Comparison of ENCODE assay signal across 1 mouse cellular context in genomic region chr16:13668402-13669108, GRCm38 (mm10).
TF ChIP-seq lines count a peak whose summit lies in the region.

No protein-coding gene starts in this region.

TF ChIP-seq in MEL, 35 proteins besides CTCF, POLR2A, EP300 and RAD21 (continued from another document):
- TF ChIP-seq MAFK (IDR thresholded peaks at IDR 0.05; ENCODE audit: borderline replicate concordance, low read depth, low read length), result no peak
- TF ChIP-seq BHLHE40 (IDR thresholded peaks at IDR 0.05; ENCODE audit: borderline replicate concordance, low read depth, low read length), result peak; percentile 13; the same call in 1 of the 2 replicates
- 0 out of 2 replicates have a peak, but pooled peaks have one; percentile 49 for TF ChIP-seq MXI1 (IDR thresholded peaks at IDR 0.05; ENCODE audit: low read depth, low read length)
- TF ChIP-seq MAX (IDR thresholded peaks at IDR 0.05; ENCODE audit: low read length), result no peak
- no peak for TF ChIP-seq UBTF (IDR thresholded peaks at IDR 0.05; ENCODE audit: borderline replicate concordance, insufficient read depth, low read depth, low read length)
- no peak for TF ChIP-seq ZC3H11A (IDR thresholded peaks at IDR 0.05; ENCODE audit: low read depth, low read length)
- no peak for TF ChIP-seq TCF12 (IDR thresholded peaks at IDR 0.05; ENCODE audit: low read depth, low read length)
- TF ChIP-seq MYB (IDR thresholded peaks at IDR 0.05; ENCODE audit: low read depth, low read length), result no peak
- TF ChIP-seq HCFC1 (IDR thresholded peaks at IDR 0.05; ENCODE audit: low read depth, low read length), result peak; percentile 62; the same call in 1 of the 2 replicates
- TF ChIP-seq E2F4 (IDR thresholded peaks at IDR 0.05; ENCODE audit: borderline replicate concordance, low read depth, low read length), result no peak
- TF ChIP-seq NRF1 (IDR thresholded peaks at IDR 0.05; ENCODE audit: insufficient read depth, low read depth, low read length, poor library complexity, severe bottlenecking), result no peak
- TF ChIP-seq NELFE (IDR thresholded peaks at IDR 0.05; ENCODE audit: low read depth, low read length), result no peak
- no peak for TF ChIP-seq SMC3 (IDR thresholded peaks at IDR 0.05; ENCODE audit: low read depth, low read length)
- TF ChIP-seq RCOR1 (IDR thresholded peaks at IDR 0.05; ENCODE audit: low read depth, low read length), result peak; percentile 63; the same call in 1 of the 2 replicates
- TF ChIP-seq USF1 (IDR thresholded peaks at IDR 0.05; ENCODE audit: low read depth, low read length), result no peak
- no peak for TF ChIP-seq CHD1 (IDR thresholded peaks at IDR 0.05; ENCODE audit: low read depth, low read length)
- TF ChIP-seq JUND (IDR thresholded peaks at IDR 0.05; ENCODE audit: low read depth, low read length), result no peak
- no peak; the same call in 1 of the 2 replicates for TF ChIP-seq ZMIZ1 (IDR thresholded peaks at IDR 0.05; ENCODE audit: low read depth, low read length)
- no peak for TF ChIP-seq MAZ (IDR thresholded peaks at IDR 0.05; ENCODE audit: low read depth, low read length)
- TF ChIP-seq ZKSCAN1 (IDR thresholded peaks at IDR 0.05; ENCODE audit: low read depth, low read length), result peak; percentile 40; the same call in 1 of the 2 replicates
- TF ChIP-seq POLR2AphosphoS2 (IDR thresholded peaks at IDR 0.05; ENCODE audit: low read length), result no peak
- TF ChIP-seq MEF2A (IDR thresholded peaks at IDR 0.05; ENCODE audit: extremely low read depth, insufficient replicate concordance, low read depth, low read length, poor library complexity, severe bottlenecking), result no peak
- peak; percentile 47; the same call in 1 of the 2 replicates for TF ChIP-seq ELF1 (IDR thresholded peaks at IDR 0.05; ENCODE audit: low read depth, low read length)
- peak; percentile 51; the same call in 1 of the 2 replicates for TF ChIP-seq MYC (IDR thresholded peaks at IDR 0.05; ENCODE audit: low read depth, low read length)
- no peak for TF ChIP-seq KAT2A (conservative IDR thresholded peaks at IDR 0.05; ENCODE audit: low read depth, low read length)
TF ChIP-seq in MEL: peak in this region for 12.
